Mouse (Mus musculus): ENCODE data around the gene Hoxc12. TPM values are rescaled to one million over a fixed set of nuclear protein-coding genes. Genes with fewer than 3 reads are reported as not detected.
A peak's percentile ranks its signal among the peaks of the same experiment; 100 is the strongest.

Hoxc12 gene
- polyA plus RNA-seq, 1 experiment from 2014 or later = not detected

Small RNAs within 50 kb of the gene (microRNA-seq; reads per million reads assigned to microRNA genes)
- 2,712 reads per million, percentile 87 among the genes with 10 or more reads in this experiment for gene Mir196a-2

Other genes starting within 250 kb of the Hoxc12 start
- gene Calcoco1, start 214.6 kb upstream of the Hoxc12 start, polyA plus RNA-seq (2015; fragmentation: Nextera tagmentation; extraction: Ambion mirVana) = 60.4 and 63.2 TPM in 2 replicates
- gene Hoxc13, start 15.7 kb upstream of the Hoxc12 start, polyA plus RNA-seq (2015; fragmentation: Nextera tagmentation; extraction: Ambion mirVana) = not detected in 2 replicates
- 1.2 and 1.6 TPM in 2 replicates for gene Hoxc11, start 17.7 kb downstream of the Hoxc12 start, polyA plus RNA-seq (2015; fragmentation: Nextera tagmentation; extraction: Ambion mirVana)
- gene Hoxc10, start 30.0 kb downstream of the Hoxc12 start, polyA plus RNA-seq (2015; fragmentation: Nextera tagmentation; extraction: Ambion mirVana) = 49.0 and 54.0 TPM in 2 replicates
- 4.3 and 5.9 TPM in 2 replicates for gene Hoxc5, start 30.7 kb downstream of the Hoxc12 start, polyA plus RNA-seq (2015; fragmentation: Nextera tagmentation; extraction: Ambion mirVana)
- 7.4 and 9.2 TPM in 2 replicates for gene Hoxc9, start 39.7 kb downstream of the Hoxc12 start, polyA plus RNA-seq (2015; fragmentation: Nextera tagmentation; extraction: Ambion mirVana)
- gene Hoxc8, start 53.9 kb downstream of the Hoxc12 start, polyA plus RNA-seq (2015; fragmentation: Nextera tagmentation; extraction: Ambion mirVana) = 6.6 and 9.2 TPM in 2 replicates
- 7.6 and 11.0 TPM in 2 replicates for gene Hoxc6, start 61.5 kb downstream of the Hoxc12 start, polyA plus RNA-seq (2015; fragmentation: Nextera tagmentation; extraction: Ambion mirVana)
- gene Hoxc4, start 82.2 kb downstream of the Hoxc12 start, polyA plus RNA-seq (2015; fragmentation: Nextera tagmentation; extraction: Ambion mirVana) = 6.9 and 8.6 TPM in 2 replicates
- gene Smug1, start 230.3 kb downstream of the Hoxc12 start, polyA plus RNA-seq (2015; fragmentation: Nextera tagmentation; extraction: Ambion mirVana) = 19.8 and 20.5 TPM in 2 replicates

Measured in kidney, embryonic 16.5 days (tissue).